Mouse (Mus musculus): ENCODE results near the gene Krt35. TPM values are rescaled to one million over a fixed set of nuclear protein-coding genes. Genes with fewer than 3 reads are reported as not detected.

Gene Krt35
- total and polyA plus RNA-seq, 2 experiments from 2014 or later, result 0.16 to 0.78 TPM

- Histone ChIP-seq H3K9me3 (ENCODE audit: low read length) (no peaks in the 10 kb centered on the region), H3K36me3 (ENCODE audit: insufficient read depth, low read length) (no peaks in the 10 kb centered on the region), H3K27ac (no peak overlapping the region), H3K4me2 (ENCODE audit: low read depth, low read length) (no peak overlapping the region), H3K4me3 (ENCODE audit: low read length) (no peak overlapping the region), H3K27me3 (ENCODE audit: insufficient read depth, low read length) (no peaks in the 10 kb centered on the region), H3K4me1 (ENCODE audit: insufficient read depth, low read length) (no peaks in the 10 kb centered on the region), H3K9ac (replicated peaks; ENCODE audit: low read length) (no peak overlapping the region)
- ATAC-seq, result no peak
- no peak for TF ChIP-seq CTCF (IDR thresholded peaks at IDR 0.05; ENCODE audit: low read depth)
- WGBS, result 64% methylated on average over 15 of the region's 15 CpGs
- DNase-seq (ENCODE audit: low spot score), result no peak
These were observed 6.8 kb upstream of the Krt35 start for GRCm38 (mm10) chr11:100102693-100103429.

DNA sequence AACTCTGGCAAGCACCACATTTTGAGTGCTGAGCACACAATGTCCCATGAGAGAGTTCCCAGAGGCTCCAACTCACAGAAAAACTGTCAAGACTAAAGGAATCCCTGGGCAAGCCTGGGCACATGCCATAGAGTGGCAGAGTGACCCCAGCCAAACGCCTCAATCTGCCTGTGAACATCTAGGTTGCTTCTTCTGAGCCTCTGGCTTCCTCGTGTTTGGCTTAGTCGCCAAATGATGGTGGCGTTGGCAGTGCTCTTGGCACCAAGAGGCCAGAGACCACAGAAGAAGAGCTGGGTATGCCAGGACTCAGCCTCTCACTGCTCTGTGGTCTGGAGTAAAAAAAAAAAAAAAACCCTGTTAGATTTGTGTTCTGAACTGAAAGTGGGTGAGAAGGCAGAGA lies 4.3 kb upstream of the Krt35 start:
- H3K27ac ChIP-seq, result no peak overlapping the region
- H3K9ac ChIP-seq (replicated peaks; ENCODE audit: low read length), result no peak overlapping the region
- ATAC-seq (no peak), DNase-seq (ENCODE audit: low spot score) (no peak)
- no peak overlapping the region for H3K4me2 ChIP-seq (ENCODE audit: low read depth, low read length)
- H3K4me1 ChIP-seq (ENCODE audit: insufficient read depth, low read length), result no peaks in the 10 kb centered on the region
- no peaks in the 10 kb centered on the region for H3K27me3 ChIP-seq (ENCODE audit: insufficient read depth, low read length)
- no peak for TF ChIP-seq CTCF (IDR thresholded peaks at IDR 0.05; ENCODE audit: low read depth)
- no peaks in the 10 kb centered on the region for H3K36me3 ChIP-seq (ENCODE audit: insufficient read depth, low read length)
- 77% methylated on average over 4 of the region's 4 CpGs for WGBS
- H3K4me3 ChIP-seq (ENCODE audit: low read length), result no peak overlapping the region
- no peaks in the 10 kb centered on the region for H3K9me3 ChIP-seq (ENCODE audit: low read length)

GRCm38 (mm10) chr11:100097819-100098218 lies 1.8 kb upstream of the Krt35 start:
- Histone ChIP-seq H3K27me3 (ENCODE audit: insufficient read depth, low read length) (no peaks in the 10 kb centered on the region), H3K4me1 (ENCODE audit: insufficient read depth, low read length) (no peaks in the 10 kb centered on the region), H3K36me3 (ENCODE audit: insufficient read depth, low read length) (no peaks in the 10 kb centered on the region), H3K9ac (replicated peaks; ENCODE audit: low read length) (no peak overlapping the region), H3K27ac (no peak overlapping the region), H3K9me3 (ENCODE audit: low read length) (no peaks in the 10 kb centered on the region), H3K4me3 (ENCODE audit: low read length) (no peak overlapping the region), H3K4me2 (ENCODE audit: low read depth, low read length) (no peak overlapping the region)
- 76% methylated on average over 9 of the region's 9 CpGs for WGBS
- DNase-seq (ENCODE audit: low spot score) (no peak), ATAC-seq (no peak)
- no peak for TF ChIP-seq CTCF (IDR thresholded peaks at IDR 0.05; ENCODE audit: low read depth)

DNA sequence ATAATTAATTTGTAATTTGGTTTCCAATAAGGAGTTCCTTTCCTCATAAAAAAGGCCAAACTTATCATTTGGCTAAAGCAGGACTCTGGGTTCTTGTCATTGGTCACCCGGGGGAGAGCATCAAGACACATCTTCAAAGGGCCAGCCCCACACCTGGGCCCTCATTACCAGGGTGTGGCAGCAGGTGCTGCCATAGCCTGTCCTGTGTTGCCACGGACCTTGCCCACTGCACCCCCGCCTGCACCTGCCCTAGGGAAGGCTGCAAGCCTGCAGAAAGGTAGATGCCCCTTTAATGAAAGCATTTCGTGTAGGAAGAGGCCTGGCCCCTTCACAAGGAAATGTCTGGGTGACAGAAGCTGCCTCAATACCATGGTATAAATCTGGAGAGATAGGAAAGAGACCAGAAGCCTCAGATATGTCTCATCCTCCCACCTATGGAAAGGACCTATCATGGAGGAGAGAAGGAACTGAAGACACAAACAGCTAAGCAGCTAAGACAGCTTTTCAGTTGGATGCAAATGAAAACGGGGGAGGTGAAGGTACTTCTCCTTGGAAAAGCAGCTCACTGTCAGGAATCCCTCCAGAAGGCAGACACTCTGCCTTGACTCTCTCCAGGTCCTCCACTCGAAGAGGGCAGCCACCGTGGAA lies 7.5 kb downstream of the Krt35 start:
- 68% methylated on average over 7 of the region's 7 CpGs for WGBS
- Histone ChIP-seq H3K9me3 (ENCODE audit: low read length) (no peaks in the 10 kb centered on the region), H3K4me3 (ENCODE audit: low read length) (no peak overlapping the region), H3K36me3 (ENCODE audit: insufficient read depth, low read length) (no peaks in the 10 kb centered on the region), H3K9ac (replicated peaks; ENCODE audit: low read length) (no peak overlapping the region), H3K27me3 (ENCODE audit: insufficient read depth, low read length) (no peaks in the 10 kb centered on the region), H3K4me1 (ENCODE audit: insufficient read depth, low read length) (no peaks in the 10 kb centered on the region), H3K4me2 (ENCODE audit: low read depth, low read length) (no peak overlapping the region), H3K27ac (no peak overlapping the region)
- ATAC-seq (no peak), DNase-seq (ENCODE audit: low spot score) (no peak)
- TF ChIP-seq CTCF (IDR thresholded peaks at IDR 0.05; ENCODE audit: low read depth), result no peak

DNA sequence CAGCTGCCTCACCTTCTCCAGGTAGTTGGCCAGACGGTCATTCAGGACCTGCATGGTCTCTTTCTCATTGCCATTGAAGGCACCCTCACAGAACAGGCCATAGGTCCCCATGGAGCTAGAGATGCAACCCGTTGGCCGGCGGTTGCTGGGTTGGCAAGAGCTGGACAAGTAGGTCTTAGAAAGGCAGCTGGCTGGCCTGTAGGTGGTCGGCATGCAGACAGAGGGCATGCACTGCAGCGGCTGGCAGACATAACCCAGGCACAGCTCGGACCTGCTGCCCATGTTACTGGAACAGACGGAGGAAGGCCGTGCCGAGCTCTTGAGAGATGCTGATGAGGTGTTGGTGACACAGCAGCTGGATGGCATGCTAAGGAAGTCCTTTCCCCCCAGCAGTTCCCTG lies 8.2 kb downstream of the Krt35 start, which contains the start of gene Krt32:
Gene Krt32 (minus strand): TSS at position 366 of the 400 bp plus-strand sequence.
- Histone ChIP-seq H3K4me3 (ENCODE audit: low read length) (no peak within 1 kb of the TSS), H3K9me3 (ENCODE audit: low read length) (no peaks in the 10 kb centered on the region), H3K36me3 (ENCODE audit: insufficient read depth, low read length) (no peaks in the 10 kb centered on the region), H3K27me3 (ENCODE audit: insufficient read depth, low read length) (no peaks in the 10 kb centered on the region), H3K4me1 (ENCODE audit: insufficient read depth, low read length) (no peaks in the 10 kb centered on the region), H3K27ac (no peak within 1 kb of the TSS), H3K9ac (replicated peaks; ENCODE audit: low read length) (no peak within 1 kb of the TSS), H3K4me2 (ENCODE audit: low read depth, low read length) (no peak within 1 kb of the TSS)
- ATAC-seq (no peak), DNase-seq (ENCODE audit: low spot score) (no peak)
- no peak for TF ChIP-seq CTCF (IDR thresholded peaks at IDR 0.05; ENCODE audit: low read depth)
- 84% methylated on average over 10 of the region's 10 CpGs for WGBS

DNA sequence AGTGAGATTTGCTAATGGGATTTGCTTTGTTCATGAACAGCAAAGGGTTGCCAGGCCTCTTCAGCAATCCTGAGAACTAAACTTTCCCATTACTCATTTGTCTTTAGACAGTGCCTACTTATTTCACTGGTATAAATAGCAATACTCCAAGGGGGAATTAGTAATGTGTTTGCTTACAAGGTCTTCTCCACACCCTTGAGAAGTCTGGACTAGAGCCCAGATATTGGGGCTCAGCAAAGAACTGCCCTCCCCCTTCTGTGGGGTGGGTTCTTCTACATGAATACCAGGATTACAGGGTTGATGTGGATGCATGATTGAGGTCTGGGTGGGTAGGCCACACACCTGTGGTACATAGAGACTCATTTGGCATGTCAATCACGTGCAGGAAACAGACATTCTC lies 22.2 kb downstream of the Krt35 start:
- TF ChIP-seq CTCF (IDR thresholded peaks at IDR 0.05; ENCODE audit: low read depth), result no peak
- H3K9ac ChIP-seq (replicated peaks; ENCODE audit: low read length), result no peak overlapping the region
- H3K9me3 ChIP-seq (ENCODE audit: low read length), result no peaks in the 10 kb centered on the region
- no peaks in the 10 kb centered on the region for H3K4me1 ChIP-seq (ENCODE audit: insufficient read depth, low read length)
- DNase-seq (ENCODE audit: low spot score), result no peak
- no peaks in the 10 kb centered on the region for H3K27me3 ChIP-seq (ENCODE audit: insufficient read depth, low read length)
- WGBS, result 60% methylated on average over 1 of the region's 1 CpGs
- H3K27ac ChIP-seq, result no peak overlapping the region
- no peaks in the 10 kb centered on the region for H3K36me3 ChIP-seq (ENCODE audit: insufficient read depth, low read length)
- ATAC-seq, result no peak
- H3K4me3 ChIP-seq (ENCODE audit: low read length), result no peak overlapping the region
- H3K4me2 ChIP-seq (ENCODE audit: low read depth, low read length), result no peak overlapping the region
